Mouse (Mus musculus) ovary, adult 10 weeks (tissue): ENCODE data around the gene Slc24a2. TPM values are rescaled to one million over a fixed set of nuclear protein-coding genes. Genes with fewer than 3 reads are reported as not detected.

Experiments used
- polyA plus RNA-seq: library from polyadenylated mRNA; stranded (reverse); fragments of 350-450 nt; fragmentation: Illumina TruSeq; extraction: RNeasy Lipid Tissue Mini Kit (QIAGEN cat#74804); gene quantifications from one replicate; pipeline ENCODE4 v1.2.3, GENCODE M21; 2014

The Slc24a2 gene
- 0.14 TPM for polyA plus RNA-seq

GRCm38 (mm10) chr4:87229960-87230551 is at the start of gene Slc24a2:
Slc24a2 (minus strand) TSS chr4:87230477.

